Mouse (Mus musculus) CH12.LX (cell line): ENCODE data around the gene Zfp324. TPM values are rescaled to one million over a fixed set of nuclear protein-coding genes. Genes with fewer than 3 reads are reported as not detected.
"Not testable (repeated sequence)": the region's sequence is repeated elsewhere in the genome, so short reads cannot be mapped to it uniquely, and the experiment has no call there.

Source experiments
- DNase-seq: peaks from one replicate; pipeline ENCODE4 v3.0.0-alpha.2; 2013; ENCODE audit errors: extremely low read depth
- H3K27ac ChIP-seq: 2 replicates; pipeline ENCODE4 v1.5.1; 2012; ENCODE audit warnings: low read depth, mild to moderate bottlenecking, control low read depth, moderate library complexity; ENCODE audit not compliant: insufficient read depth
- H3K27me3 ChIP-seq: replicated peaks from 2 replicates; pipeline ENCODE3; 2012; ENCODE audit warnings: inconsistent platforms
- H3K36me3 ChIP-seq, 2 experiments: replicated peaks in 1 of 2; 2 replicates each; pipeline versions ENCODE3 to v1.6.1; 2012; ENCODE audit warnings: inconsistent platforms in 1 of 2, low read length in 1 of 2, mild to moderate bottlenecking in 1 of 2, mixed read lengths in 1 of 2, moderate library complexity in 1 of 2; ENCODE audit not compliant: control insufficient read depth in 1 of 2, insufficient read depth in 1 of 2
- H3K4me1 ChIP-seq, 2 experiments: 2 replicates each; pipeline ENCODE4 v1.6.1; 2012; ENCODE audit warnings: inconsistent platforms in 1 of 2, moderate library complexity in 1 of 2; ENCODE audit not compliant: insufficient read depth in 2 of 2, control insufficient read depth in 1 of 2
- H3K4me2 ChIP-seq: 2 replicates; pipeline ENCODE4 v1.6.1; 2012; ENCODE audit warnings: low read depth, mild to moderate bottlenecking, control low read depth; ENCODE audit not compliant: poor library complexity, insufficient read depth, severe bottlenecking
- H3K4me3 ChIP-seq, 3 experiments: fragments of 150-350 bp in 1 of 3; sonication (generic) in 1 of 3; replicated peaks in 1 of 3; 2 replicates each; pipeline versions ENCODE3 to v1.5.1; 2011 to 2012; ENCODE audit warnings: low read depth in 2 of 3, low read length in 2 of 3, mild to moderate bottlenecking in 2 of 3, moderate library complexity in 2 of 3, control low read depth in 1 of 3, improper control_type of control experiment in 1 of 3, inconsistent platforms in 1 of 3, mixed read lengths in 1 of 3; ENCODE audit not compliant: poor library complexity in 1 of 3
- H3K79me2 ChIP-seq: replicated peaks from 2 replicates; pipeline ENCODE4 v1.6.1; 2012; ENCODE audit warnings: mild to moderate bottlenecking, moderate library complexity; ENCODE audit not compliant: control insufficient read depth, poor library complexity, insufficient read depth, severe bottlenecking; ENCODE audit errors: extremely low read depth
- H3K9ac ChIP-seq: 2 replicates; pipeline ENCODE4 v1.6.1; 2012; ENCODE audit warnings: low read depth, mild to moderate bottlenecking, control low read depth, moderate library complexity; ENCODE audit not compliant: insufficient read depth
- H3K9me3 ChIP-seq: replicated peaks from 2 replicates; pipeline ENCODE3; 2012; ENCODE audit warnings: low read length, inconsistent platforms, mixed read lengths
- CHD2 ChIP-seq: IDR thresholded peaks from 2 replicates; pipeline ENCODE4 v1.6.1; 2011; ENCODE audit warnings: low read length, improper control_type of control experiment
- E2F4 ChIP-seq: IDR thresholded peaks from 2 replicates; pipeline ENCODE4 v1.6.1; 2011; ENCODE audit warnings: low read depth, low read length, improper control_type of control experiment; ENCODE audit not compliant: insufficient replicate concordance
- ELF1 ChIP-seq: IDR thresholded peaks from 2 replicates; pipeline ENCODE4 v1.6.1; 2014; ENCODE audit warnings: low read depth, mild to moderate bottlenecking, inconsistent platforms, low read length, improper control_type of control experiment
- ETS1 ChIP-seq: conservative IDR thresholded peaks from 2 replicates; pipeline ENCODE4 v1.6.1; 2012; ENCODE audit warnings: low read depth, mild to moderate bottlenecking, inconsistent platforms, low read length, improper control_type of control experiment, moderate library complexity
- GABPA ChIP-seq: IDR thresholded peaks from 2 replicates; pipeline ENCODE4 v1.6.1; 2012; ENCODE audit warnings: low read depth, low read length, improper control_type of control experiment, inconsistent platforms; ENCODE audit not compliant: insufficient replicate concordance
- HCFC1 ChIP-seq: IDR thresholded peaks from 2 replicates; pipeline ENCODE4 v1.6.1; 2012; ENCODE audit warnings: low read depth, mild to moderate bottlenecking, inconsistent platforms, low read length, improper control_type of control experiment
- IRF4 ChIP-seq: IDR thresholded peaks from 2 replicates; pipeline ENCODE4 v1.6.1; 2014; ENCODE audit warnings: low read depth, mild to moderate bottlenecking, inconsistent platforms, low read length, improper control_type of control experiment
- JUN ChIP-seq: IDR thresholded peaks from 2 replicates; pipeline ENCODE4 v1.6.1; 2011; ENCODE audit warnings: low read depth, mild to moderate bottlenecking, low read length, improper control_type of control experiment, moderate library complexity; ENCODE audit not compliant: insufficient read depth
- MAZ ChIP-seq: IDR thresholded peaks from 2 replicates; pipeline ENCODE4 v1.6.1; 2012; ENCODE audit warnings: low read depth, mild to moderate bottlenecking, inconsistent platforms, low read length, improper control_type of control experiment, moderate library complexity
- NELFE ChIP-seq: IDR thresholded peaks from 2 replicates; pipeline ENCODE4 v1.6.1; 2011; ENCODE audit warnings: low read depth, low read length, improper control_type of control experiment
- PAX5 ChIP-seq: IDR thresholded peaks from 2 replicates; pipeline ENCODE4 v1.6.1; 2012; ENCODE audit warnings: low read length, inconsistent platforms, mixed read lengths
- SMC3 ChIP-seq: IDR thresholded peaks from 2 replicates; pipeline ENCODE4 v1.6.1; 2011; ENCODE audit warnings: low read depth, low read length, improper control_type of control experiment
- TCF12 ChIP-seq: IDR thresholded peaks from 2 replicates; pipeline ENCODE4 v1.6.1; 2014; ENCODE audit warnings: low read depth, mild to moderate bottlenecking, inconsistent platforms, low read length, improper control_type of control experiment
- UBTF ChIP-seq: IDR thresholded peaks from 2 replicates; pipeline ENCODE4 v1.6.1; 2012; ENCODE audit warnings: low read depth, mild to moderate bottlenecking, inconsistent platforms, low read length, improper control_type of control experiment, moderate library complexity
- USF1 ChIP-seq: IDR thresholded peaks from 2 replicates; pipeline ENCODE4 v1.6.1; 2014; ENCODE audit warnings: low read depth, mild to moderate bottlenecking, inconsistent platforms, low read length, improper control_type of control experiment
- dilution Hi-C: fragments of 300-500 bp; cut with MboI; formaldehyde crosslinking; loops from 2 replicates; pipeline ENCODE4 v1.14.3; 2020; ENCODE audit warnings: low sequenced_read_pairs; ENCODE audit not compliant: extremely low pct_unique_long_range_greater_than_20kb, extremely low pct_ligation_motif_present
- in situ Hi-C: fragments of 300-500 bp; cut with MboI; formaldehyde crosslinking; loops from 3 replicates; pipeline ENCODE4 v1.14.3; 2019; ENCODE audit warnings: low sequenced_read_pairs, low pct_ligation_motif_present, low pct_unique_long_range_greater_than_20kb, mixed read lengths
- polyA plus RNA-seq: library from polyadenylated mRNA; unstranded; fragments of >175 nt; gene quantifications from 2 replicates; pipeline ENCODE4 v1.2.1, GENCODE M21; 2012; ENCODE audit warnings: low read depth; ENCODE audit not compliant: insufficient read length
- total RNA-seq, 2 experiments: library from RNA; depleted of rRNA; stranded (reverse); fragments of 300-350 nt in 1 of 2; fragments of >200 nt in 1 of 2; gene quantifications; 2 replicates each; pipeline ENCODE4 v1.2.3; 2012 to 2014

The Zfp324 gene
- total and polyA plus RNA-seq, 3 experiments, result 3.8 to 7.3 (median 6.4) TPM

- H3K9ac ChIP-seq, result no peak overlapping the region
- no peaks in the 10 kb centered on the region; a peak in 1 of 4 replicates for H3K4me1 ChIP-seq
- peaks cover 0 to 5% of the 10 kb centered on the region in 2 experiments for H3K36me3 ChIP-seq
- H3K4me3 ChIP-seq, result no peak overlapping the region
- H3K79me2 ChIP-seq, result no peaks in the 10 kb centered on the region
- dilution Hi-C loops, result no loop called here
- H3K9me3 ChIP-seq, result no peaks in the 10 kb centered on the region
- in situ Hi-C loops, result no loop called here
- no peak overlapping the region for H3K27ac ChIP-seq
- no peaks in the 10 kb centered on the region for H3K27me3 ChIP-seq
- TF ChIP-seq GABPA (no peak), TCF12 (no peak), MAZ (no peak), USF1 (no peak), SMC3 (no peak), PAX5 (no peak), E2F4 (no peak), UBTF (no peak), JUN (no peak), CHD2 (no peak), IRF4 (no peak), NELFE (no peak), ELF1 (no peak)
- no peak for DNase-seq
- H3K4me2 ChIP-seq, result no peak overlapping the region
Observed at GRCm38 (mm10) chr7:12934808-12935207, 30.8 kb upstream of the Zfp324 start.

DNA sequence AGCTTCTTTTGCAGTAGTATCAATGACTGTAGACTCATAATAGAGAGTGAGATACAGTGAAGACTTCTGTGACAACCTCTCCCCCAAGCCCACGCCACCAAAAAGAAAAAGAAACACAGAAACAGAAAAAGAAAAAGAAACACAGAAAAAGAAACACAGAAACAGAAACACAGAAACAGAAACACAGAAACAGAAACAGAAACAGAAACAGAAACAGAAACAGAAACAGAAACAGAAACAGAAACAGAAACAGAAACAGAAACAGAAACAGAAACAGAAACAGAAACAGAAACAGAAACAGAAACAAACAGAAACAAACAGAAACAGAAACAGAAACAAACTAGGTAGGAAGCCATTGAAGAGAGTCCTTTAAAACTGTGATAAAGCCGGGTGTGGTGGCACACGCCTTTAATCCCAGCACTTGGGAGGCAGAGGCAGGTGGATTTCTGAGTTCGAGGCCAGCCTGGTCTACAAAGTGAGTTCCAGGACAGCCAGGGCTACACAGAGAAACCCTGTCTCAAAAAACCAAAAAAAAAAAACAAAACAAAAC lies 28.3 kb upstream of the Zfp324 start:
- H3K4me3 ChIP-seq, H3K36me3 ChIP-seq, H3K9ac ChIP-seq, H3K27ac ChIP-seq, H3K27me3 ChIP-seq, H3K9me3 ChIP-seq, dilution Hi-C loops, H3K4me2 ChIP-seq, DNase-seq, H3K79me2 ChIP-seq, in situ Hi-C loops: not testable (repeated sequence)
- H3K4me1 ChIP-seq, result peaks cover 3 to 14% of the 10 kb centered on the region in 2 experiments
- peak; percentile 51 for TF ChIP-seq HCFC1
- peak; percentile 82 for TF ChIP-seq IRF4
- peak; percentile 99 for TF ChIP-seq ETS1
